Comparison of ENCODE assay signal across 31 mouse cellular contexts in the genomic region with DNA sequence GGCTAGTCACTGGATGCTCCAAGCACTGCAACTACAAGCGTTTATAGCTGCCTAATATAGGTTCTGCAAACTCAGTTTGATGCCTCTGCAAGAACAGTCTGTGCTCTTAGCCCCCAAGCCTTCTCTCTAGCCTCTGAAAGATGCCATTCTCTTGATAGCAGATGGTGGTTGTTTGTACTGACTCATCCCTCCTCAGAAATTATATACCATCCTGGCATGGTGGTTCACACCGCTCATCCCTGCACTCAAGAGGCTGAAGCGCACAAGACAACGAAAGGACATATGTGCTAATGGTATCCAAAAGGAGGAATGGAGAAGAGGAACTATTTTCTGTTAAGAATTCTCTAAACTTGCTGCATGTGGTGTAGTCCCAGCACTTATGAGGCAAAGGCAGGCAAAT. TPM values are rescaled to one million over a fixed set of nuclear protein-coding genes. Genes with fewer than 3 reads are reported as not detected.
DNase-seq lines count a peak whose midpoint lies in the region; ATAC-seq lines count a peak whose summit lies in the region.
"Had no signal": no experiment of that assay in that cellular context is flagged by ENCODE, and none has a peak within 500 bp of the region (broad histone marks: within the 10 kb centered on the region; RNA-seq: fewer than 3 reads in every experiment).

No protein-coding gene starts in this region.

- no peaks in the 10 kb centered on the region for H3K4me1 ChIP-seq in midbrain, embryonic 14.5 days (ENCODE audit: control insufficient read depth, insufficient read depth, low read length)
- H3K4me1 ChIP-seq in midbrain, embryonic 15.5 days = no peaks in the 10 kb centered on the region
- H3K4me1 ChIP-seq: heart, embryonic 12.5 days; heart, embryonic 15.5 days had no signal

- peak; percentile 92 for ATAC-seq in frontal cortex, adult (ENCODE audit: low TSS enrichment)
- peak; percentile 19; the same call in 1 of the 2 replicates for ATAC-seq in midbrain, embryonic 14.5 days (ENCODE audit: low FRiP score, low TSS enrichment)
- ATAC-seq in midbrain, embryonic 15.5 days (replicated peaks) = no peak
- no peak for ATAC-seq in erythroid progenitor cell, adult 5-6 weeks (replicated peaks; ENCODE audit: low FRiP score, poor library complexity, severe bottlenecking)
- ATAC-seq: activated CD4-positive, CD25-positive, alpha-beta regulatory T cell, adult 4 months; forebrain, embryonic 14.5 days; forebrain, postnatal 0 days; hindbrain, postnatal 0 days; inflammation-experienced regulatory T-cells, adult 6 months had no signal

- no peak overlapping the region for H3K9ac ChIP-seq in midbrain, embryonic 14.5 days (replicated peaks; ENCODE audit: low read length)
- no peak overlapping the region for H3K9ac ChIP-seq in midbrain, embryonic 15.5 days
- H3K9ac ChIP-seq: forebrain, postnatal 0 days; heart, embryonic 12.5 days; heart, embryonic 15.5 days; hindbrain, embryonic 14.5 days had no signal

- H3K27me3 ChIP-seq in midbrain, embryonic 14.5 days (ENCODE audit: control insufficient read depth, insufficient read depth, low read length) = no peaks in the 10 kb centered on the region
- no peaks in the 10 kb centered on the region for H3K27me3 ChIP-seq in midbrain, embryonic 15.5 days (replicated peaks)
- H3K27me3 ChIP-seq: heart, embryonic 12.5 days; heart, embryonic 15.5 days had no signal

- DNase-seq in frontal cortex, postnatal 14 days (ENCODE audit: low spot score in 2 of 2) = no peak
- DNase-seq in heart, adult 11 months = peak; percentile 77
- DNase-seq in heart, postnatal 36 days = no peak
- no peak for DNase-seq in midbrain, embryonic 14.5 days
- peak; percentile 70 for DNase-seq in brain, adult 2 months (ENCODE audit: low read depth, low spot score)
- DNase-seq: adrenal gland, adult 8-10 months; adrenal gland, postnatal 25 days; cerebellum, adult 18-20 months; cerebellum, adult 9-10 months; cerebellum, postnatal 14 days; forebrain, postnatal 0 days; gastrocnemius, adult 2 months; gastrocnemius, postnatal 14 days; heart, adult 18-20 months; heart, postnatal 10 days; heart, postnatal 4 days had no signal

- intact Hi-C loops in heart, postnatal 36 days (cut with DNase I) = no loop called here

- H3K4me3 ChIP-seq in midbrain, embryonic 14.5 days (replicated peaks; ENCODE audit: low read depth, low read length) = no peak overlapping the region
- no peak overlapping the region for H3K4me3 ChIP-seq in midbrain, embryonic 15.5 days
- H3K4me3 ChIP-seq: gastrocnemius, adult 2 months; heart, embryonic 12.5 days; heart, embryonic 15.5 days had no signal

- 0 out of 2 replicates have a peak, but pooled peaks cover under 1% of the 10 kb centered on the region for H3K9me3 ChIP-seq in midbrain, embryonic 14.5 days (ENCODE audit: control insufficient read depth, low read length)
- no peaks in the 10 kb centered on the region for H3K9me3 ChIP-seq in midbrain, embryonic 15.5 days
- H3K9me3 ChIP-seq: heart, embryonic 12.5 days; heart, embryonic 15.5 days had no signal

- H3K36me3 ChIP-seq in midbrain, embryonic 14.5 days (ENCODE audit: control insufficient read depth, insufficient read depth, low read length) = no peaks in the 10 kb centered on the region
- no peaks in the 10 kb centered on the region for H3K36me3 ChIP-seq in midbrain, embryonic 15.5 days (replicated peaks)
- H3K36me3 ChIP-seq: heart, embryonic 12.5 days; heart, embryonic 15.5 days had no signal

- H3K27ac ChIP-seq in midbrain, embryonic 14.5 days (replicated peaks; ENCODE audit: low read depth, low read length) = no peak overlapping the region
- H3K27ac ChIP-seq in midbrain, embryonic 15.5 days = no peak overlapping the region
- H3K27ac ChIP-seq: gastrocnemius, adult 2 months; heart, embryonic 15.5 days; hindbrain, embryonic 14.5 days; hindbrain, postnatal 0 days had no signal

- H3K4me2 ChIP-seq in midbrain, embryonic 14.5 days (ENCODE audit: low read length) = no peak overlapping the region
- no peak overlapping the region for H3K4me2 ChIP-seq in midbrain, embryonic 15.5 days
- H3K4me2 ChIP-seq: heart, embryonic 12.5 days; heart, embryonic 15.5 days; hindbrain, embryonic 14.5 days had no signal

- 95% methylated on average over 4 of the region's 4 CpGs for WGBS in midbrain, embryonic 14.5 days
- 88% methylated on average over 4 of the region's 4 CpGs for WGBS in midbrain, embryonic 15.5 days

RNA-seq across cellular contexts. Expression of gene Triml2, which starts 12.3 kb away (rescaled TPM):
- not detected for total RNA-seq in heart, postnatal 36 days (2021)
- polyA plus RNA-seq in midbrain, embryonic 14.5 days (2014; fragmentation: Nextera tagmentation; extraction: Ambion mirVana) = not detected in 2 replicates
- polyA plus RNA-seq in midbrain, embryonic 15.5 days (2015; fragmentation: Nextera tagmentation; extraction: Ambion mirVana) = 0.09 TPM in 1 of 2 replicates, not detected in the other
- total RNA-seq in erythroid progenitor cell, adult 5-6 weeks (2015; ENCODE audit: low replicate concordance) = not detected in 2 replicates
- not detected in 2 replicates for total RNA-seq in erythroid progenitor cell, adult 5-6 weeks (2017; ENCODE audit: low replicate concordance)
- total RNA-seq: adrenal gland, adult 8-10 months; adrenal gland, postnatal 25 days; gastrocnemius, adult 2 months; gastrocnemius, postnatal 14 days; gastrocnemius, postnatal 4 days; heart, adult 18-20 months; heart, postnatal 10 days; heart, postnatal 4 days; hindbrain, postnatal 0 days had no signal
- polyA plus RNA-seq: activated CD4-positive, CD25-positive, alpha-beta regulatory T cell, adult 4 months; embryonic facial prominence, embryonic 11.5 days; embryonic facial prominence, embryonic 14.5 days; forebrain, embryonic 11.5 days; forebrain, embryonic 14.5 days; forebrain, postnatal 0 days; heart, embryonic 15.5 days; hindbrain, embryonic 11.5 days; hindbrain, embryonic 14.5 days; hindbrain, postnatal 0 days; inflammation-experienced regulatory T-cells, adult 6 months had no signal

RNA-seq across cellular contexts. Expression of gene Triml1, which starts 26.8 kb away (rescaled TPM):
- not detected for total RNA-seq in heart, postnatal 36 days (2021)
- polyA plus RNA-seq in midbrain, embryonic 14.5 days (2014; fragmentation: Nextera tagmentation; extraction: Ambion mirVana) = not detected in 2 replicates
- polyA plus RNA-seq in midbrain, embryonic 15.5 days (2015; fragmentation: Nextera tagmentation; extraction: Ambion mirVana) = not detected in 2 replicates
- not detected in 2 replicates for total RNA-seq in erythroid progenitor cell, adult 5-6 weeks (2015; ENCODE audit: low replicate concordance)
- total RNA-seq in erythroid progenitor cell, adult 5-6 weeks (2017; ENCODE audit: low replicate concordance) = not detected in 2 replicates
- total RNA-seq: adrenal gland, adult 8-10 months; adrenal gland, postnatal 25 days; forebrain, postnatal 0 days; gastrocnemius, adult 2 months; gastrocnemius, postnatal 14 days; gastrocnemius, postnatal 4 days; heart, adult 18-20 months; heart, postnatal 10 days; heart, postnatal 4 days; hindbrain, postnatal 0 days had no signal
- polyA plus RNA-seq: activated CD4-positive, CD25-positive, alpha-beta regulatory T cell, adult 4 months; embryonic facial prominence, embryonic 11.5 days; embryonic facial prominence, embryonic 14.5 days; forebrain, embryonic 11.5 days; forebrain, embryonic 14.5 days; forebrain, postnatal 0 days; heart, embryonic 12.5 days; heart, embryonic 15.5 days; hindbrain, embryonic 11.5 days; hindbrain, embryonic 14.5 days; hindbrain, postnatal 0 days; inflammation-experienced regulatory T-cells, adult 6 months had no signal

Comparison
In these comparisons a context has a peak if more than half of its experiments do, and no peak if none do; other contexts are left out.
1. ATAC-seq: peak in frontal cortex, adult (single experiment) and midbrain, embryonic 14.5 days (single experiment); none in midbrain, embryonic 15.5 days (single experiment) and erythroid progenitor cell, adult 5-6 weeks (single experiment).
2. DNase-seq: peak in heart, adult 11 months (single experiment) and brain, adult 2 months (single experiment); none in frontal cortex, postnatal 14 days (0 of 2), heart, postnatal 36 days (0 of 2) and midbrain, embryonic 14.5 days (single experiment).